Mouse (Mus musculus): ENCODE measurements around the gene Opn3.

DNA sequence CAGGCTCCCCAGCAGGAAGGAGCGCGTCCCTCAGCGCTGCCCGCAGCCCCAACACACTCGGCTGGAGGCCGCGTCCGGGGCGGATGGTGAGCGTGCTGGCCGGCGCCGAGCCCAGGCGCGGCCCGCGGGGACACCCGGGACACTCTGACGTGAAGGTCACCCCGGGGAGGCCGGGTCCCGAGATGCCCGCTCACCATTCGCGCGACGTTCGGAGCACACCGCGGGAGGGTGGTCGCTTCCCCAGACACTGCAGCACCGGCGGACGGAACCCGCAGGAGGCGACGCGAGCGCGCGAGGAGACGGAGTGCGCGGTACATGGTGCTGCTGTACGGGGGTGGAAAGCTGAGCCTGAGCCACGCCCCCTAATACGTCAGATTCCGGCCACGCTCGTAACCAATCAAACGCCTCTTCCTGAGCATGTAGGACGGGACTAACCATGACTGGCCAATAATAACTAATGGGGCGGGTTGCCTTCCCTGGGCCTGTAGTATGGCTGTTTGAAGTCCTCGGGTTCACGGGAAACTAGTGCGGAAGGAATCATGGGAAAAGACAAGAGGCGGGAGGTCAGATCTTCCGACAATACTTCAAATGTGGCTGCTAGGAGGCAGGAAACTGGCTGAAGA lies 67.2 kb downstream of the Opn3 start, which contains the start of gene Fh1:
- TF ChIP-seq POLR2A (IDR thresholded peaks at IDR 0.05; ENCODE audit: borderline replicate concordance, low read depth, low read length) = peak; percentile 80; the same call in 1 of the 2 replicates
- no peak for TF ChIP-seq CTCF (IDR thresholded peaks at IDR 0.05; ENCODE audit: low read depth, low read length)

Data from bone marrow macrophage, adult 2 months (primary cell).